Comparison of ENCODE assay signal across 8 mouse cellular contexts in the genomic region with DNA sequence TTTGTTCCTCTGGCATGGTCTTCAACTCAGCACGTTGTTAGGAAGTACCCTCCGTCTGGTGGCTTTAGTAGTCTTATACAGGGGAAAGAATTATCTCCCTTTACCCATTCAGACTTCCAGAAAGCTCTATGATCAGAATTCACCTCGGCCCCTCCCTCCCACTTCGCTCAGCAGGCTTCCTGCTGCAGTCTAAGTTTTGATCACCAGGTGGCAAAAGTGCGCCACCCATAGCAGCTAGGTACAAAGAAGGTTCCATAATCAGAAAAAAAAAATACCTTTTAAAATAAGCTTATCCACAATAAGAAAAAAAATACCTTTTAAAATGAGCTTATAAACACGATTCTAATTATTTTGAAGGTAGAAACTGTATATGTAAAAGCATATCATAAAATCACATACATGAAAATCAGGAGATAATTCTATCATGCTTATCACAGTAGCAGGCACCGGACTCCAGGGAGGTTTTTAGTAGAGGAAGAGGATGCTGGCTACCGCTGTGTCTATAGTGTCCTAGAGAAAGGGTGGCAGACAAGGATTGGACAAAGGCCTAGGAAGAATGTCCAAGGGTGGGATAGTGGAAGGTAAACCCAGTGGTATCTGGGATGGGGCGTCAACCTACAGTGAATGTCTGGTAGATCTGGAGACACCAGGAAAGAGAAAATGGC. TPM values are rescaled to one million over a fixed set of nuclear protein-coding genes. Genes with fewer than 3 reads are reported as not detected.
DNase-seq lines count a peak whose midpoint lies in the region; ATAC-seq and TF ChIP-seq lines count a peak whose summit lies in the region.
"Had no signal": no experiment of that assay in that cellular context is flagged by ENCODE, and none has a peak within 500 bp of the region (broad histone marks: within the 10 kb centered on the region; RNA-seq: fewer than 3 reads in every experiment).

No protein-coding gene starts in this region.

- ATAC-seq in kidney, postnatal 0 days (replicated peaks; ENCODE audit: low FRiP score, low read depth): no peak
- ATAC-seq in liver, embryonic 14.5 days (ENCODE audit: insufficient read depth): no peak

- H3K27me3 ChIP-seq in kidney, postnatal 0 days (ENCODE audit: insufficient read depth, low read length): no peaks in the 10 kb centered on the region
- H3K27me3 ChIP-seq in liver, embryonic 14.5 days (ENCODE audit: control insufficient read depth, insufficient read depth, low read length): no peaks in the 10 kb centered on the region
- H3K27me3 ChIP-seq: neural tube, embryonic 13.5 days had no signal

- H3K4me3 ChIP-seq in kidney, postnatal 0 days (replicated peaks; ENCODE audit: low read depth, low read length): no peak overlapping the region
- H3K4me3 ChIP-seq in liver, embryonic 14.5 days (ENCODE audit: insufficient read depth in 1 of 2, low read depth in 2 of 2, low read length in 2 of 2): no peak overlapping the region
- H3K4me3 ChIP-seq: neural tube, embryonic 13.5 days had no signal

- no peaks in the 10 kb centered on the region for H3K9me3 ChIP-seq in kidney, postnatal 0 days (replicated peaks; ENCODE audit: low read length)
- H3K9me3 ChIP-seq in liver, embryonic 14.5 days (ENCODE audit: control insufficient read depth, low read length): no peaks in the 10 kb centered on the region
- H3K9me3 ChIP-seq: neural tube, embryonic 13.5 days had no signal

- no peak overlapping the region for H3K4me2 ChIP-seq in kidney, postnatal 0 days (ENCODE audit: low read length)
- H3K4me2 ChIP-seq in liver, embryonic 14.5 days (ENCODE audit: low read depth): no peak overlapping the region
- H3K4me2 ChIP-seq: neural tube, embryonic 13.5 days had no signal

- no peaks in the 10 kb centered on the region for H3K4me1 ChIP-seq in kidney, postnatal 0 days (replicated peaks; ENCODE audit: insufficient read depth, low read length)
- peaks cover 0 to 3% of the 10 kb centered on the region in 2 experiments; a peak in 1 of 4 replicates for H3K4me1 ChIP-seq in liver, embryonic 14.5 days (replicated peaks; ENCODE audit: control insufficient read depth in 2 of 2, insufficient read depth in 2 of 2, low read length in 1 of 2)
- H3K4me1 ChIP-seq: neural tube, embryonic 13.5 days had no signal

- H3K9ac ChIP-seq in kidney, postnatal 0 days (ENCODE audit: low read depth, low read length): no peak overlapping the region
- no peak overlapping the region for H3K9ac ChIP-seq in liver, embryonic 14.5 days (replicated peaks)
- H3K9ac ChIP-seq: neural tube, embryonic 13.5 days had no signal

- WGBS in kidney, postnatal 0 days: 51% methylated on average over 9 of the region's 9 CpGs
- 31% methylated on average over 9 of the region's 9 CpGs for WGBS in liver, embryonic 14.5 days (ENCODE audit: insufficient replicate concordance)

- no peak overlapping the region for H3K27ac ChIP-seq in kidney, postnatal 0 days
- no peak overlapping the region for H3K27ac ChIP-seq in liver, embryonic 14.5 days
- H3K27ac ChIP-seq: neural tube, embryonic 13.5 days had no signal

- peak; percentile 28 for DNase-seq in ovary, postnatal 14 days (ENCODE audit: low spot score)
- DNase-seq in ovary, adult 18-20 months (ENCODE audit: low spot score): no peak
- DNase-seq in adipocyte (ENCODE audit: low spot score): peak; percentile 53
- peak; percentile 53 for DNase-seq in embryo, embryonic 10.5 days (ENCODE audit: low spot score)
- peak; percentile 44 for DNase-seq in kidney, postnatal 0 days (ENCODE audit: low spot score)
- no peak for DNase-seq in liver, embryonic 14.5 days (ENCODE audit: low read depth in 3 of 3, low spot score in 3 of 3)
- DNase-seq in right cerebral cortex, postnatal 14 days: peak; percentile 50

- TF ChIP-seq CTCF in kidney, postnatal 0 days (IDR thresholded peaks at IDR 0.05; ENCODE audit: low read depth): peak; percentile 66
- TF ChIP-seq CTCF in liver, embryonic 14.5 days (IDR thresholded peaks at IDR 0.05; ENCODE audit: low read depth): peak; percentile 48

- H3K36me3 ChIP-seq in kidney, postnatal 0 days (ENCODE audit: insufficient read depth, low read length): no peaks in the 10 kb centered on the region
- H3K36me3 ChIP-seq in liver, embryonic 14.5 days (replicated peaks; ENCODE audit: control insufficient read depth, insufficient read depth, low read depth): no peaks in the 10 kb centered on the region
- H3K36me3 ChIP-seq: neural tube, embryonic 13.5 days had no signal

- TF ChIP-seq EP300 in liver, embryonic 14.5 days (IDR thresholded peaks at IDR 0.05; ENCODE audit: low read depth): no peak

RNA-seq across cellular contexts. Expression of a gene that starts 34.4 kb away (rescaled TPM):
- polyA plus RNA-seq in kidney, postnatal 0 days (2015; fragmentation: Nextera tagmentation; extraction: Ambion mirVana): 6.0 and 7.1 TPM in 2 replicates
- polyA plus RNA-seq in liver, embryonic 14.5 days (2012; rRNA removed): 0.09 and 0.21 TPM in 2 replicates
- 0.11 TPM in 1 of 2 replicates, not detected in the other for polyA plus RNA-seq in liver, embryonic 14.5 days (2014; fragmentation: Nextera tagmentation; extraction: Ambion mirVana)

Comparison
In these comparisons a context has a peak if more than half of its experiments do, and no peak if none do; other contexts are left out.
1. DNase-seq: peak in ovary, postnatal 14 days (single experiment), adipocyte (single experiment), embryo, embryonic 10.5 days (single experiment), kidney, postnatal 0 days (single experiment) and right cerebral cortex, postnatal 14 days (single experiment); none in ovary, adult 18-20 months (single experiment) and liver, embryonic 14.5 days (0 of 3).